Mouse (Mus musculus): Measurements from ENCODE around the gene Cyth1.
A peak's percentile ranks its signal among the peaks of the same experiment; 100 is the strongest.

Gene Cyth1

DNA sequence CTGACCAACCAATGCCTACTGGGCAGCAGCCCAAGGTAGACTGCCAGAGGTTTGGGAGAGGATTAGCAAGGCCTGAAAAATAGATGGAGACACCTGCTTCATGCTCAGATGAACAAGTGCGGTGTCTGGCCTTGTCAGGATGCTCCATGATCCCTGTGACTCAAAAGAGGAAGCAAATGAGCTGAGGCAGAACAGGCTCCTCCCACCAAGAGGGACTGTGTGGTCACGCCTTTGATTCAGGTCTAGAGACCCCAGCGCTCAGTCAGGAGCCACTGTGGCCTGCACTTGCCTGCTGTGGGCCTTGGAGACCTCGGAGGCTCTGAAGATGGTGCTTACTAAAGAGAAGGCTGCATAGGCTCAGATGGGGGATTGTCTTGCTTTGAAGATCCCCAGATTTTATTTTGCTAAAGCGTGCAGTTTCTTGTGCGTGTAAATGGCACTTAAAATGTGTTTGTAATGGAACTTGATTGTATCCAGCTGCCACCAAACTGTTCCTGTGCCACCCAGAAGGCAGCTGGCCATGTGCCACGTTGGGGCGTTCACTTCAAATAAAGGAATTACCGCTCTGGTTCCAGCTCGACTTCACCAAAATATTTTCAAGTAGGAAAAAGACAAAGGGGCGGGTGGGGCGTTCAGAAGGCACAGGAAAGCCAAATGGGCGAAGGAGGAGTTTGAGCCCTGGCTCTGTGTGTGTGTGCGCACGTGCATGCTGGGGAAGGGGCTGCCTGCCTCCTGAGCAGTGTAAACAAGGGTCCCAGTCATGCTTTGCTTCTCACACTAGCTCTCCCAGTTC is 6.0 kb upstream of the Cyth1 start:
- no peak for DNase-seq (ENCODE audit: low read depth, low spot score)

- no peak for DNase-seq (ENCODE audit: low read depth, low spot score)
Observed at GRCm38 (mm10) chr11:118253447-118254158, 5.2 kb upstream of the Cyth1 start.

DNA sequence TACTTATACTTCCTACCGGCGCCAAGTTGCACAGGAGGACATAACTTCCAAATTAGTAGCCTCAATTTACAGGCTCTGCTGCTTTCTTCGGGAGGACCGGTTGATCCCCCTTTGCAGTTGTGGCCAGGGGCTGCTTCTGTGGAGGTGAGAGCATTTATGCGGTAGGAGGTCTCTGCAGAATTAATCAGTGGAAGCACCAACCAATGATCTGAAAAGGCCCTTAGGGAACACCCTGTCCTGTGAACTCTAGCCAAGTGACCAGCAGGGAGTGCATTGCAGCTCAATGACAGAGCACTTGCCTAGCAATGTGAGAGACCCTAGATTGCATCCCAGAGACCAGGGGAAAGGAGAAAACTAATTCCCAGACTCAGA is 606 bp upstream of the Cyth1 start:
- no peak for DNase-seq (ENCODE audit: low read depth, low spot score)

GRCm38 (mm10) chr11:118247359-118248095 is 865 bp downstream of the Cyth1 start:
- peak; percentile 29 for DNase-seq (ENCODE audit: low read depth, low spot score)

GRCm38 (mm10) chr11:118246724-118247123 is 1.7 kb downstream of the Cyth1 start:
- DNase-seq (ENCODE audit: low read depth, low spot score), result no peak

DNA sequence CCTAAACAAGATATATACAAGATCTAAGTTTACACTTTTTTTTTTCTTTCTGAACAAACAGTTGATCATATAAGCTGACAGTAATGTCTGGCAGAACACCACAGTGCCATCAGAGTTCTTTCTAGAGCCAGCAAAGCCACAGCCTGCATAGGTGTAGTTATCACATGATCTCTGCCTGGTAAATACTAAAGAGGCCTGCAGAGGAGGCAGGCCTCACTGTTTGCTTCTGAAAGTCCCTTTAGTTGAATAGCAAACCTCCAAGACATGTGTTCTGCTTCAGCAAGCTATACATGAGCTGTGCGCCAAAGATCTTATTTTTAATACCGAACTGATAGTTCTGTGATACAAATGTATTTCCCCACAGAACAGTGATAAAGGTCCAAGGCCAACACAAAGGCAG is 3.3 kb downstream of the Cyth1 start:
- no peak for DNase-seq (ENCODE audit: low read depth, low spot score)

- no peak for DNase-seq (ENCODE audit: low read depth, low spot score)
Observed at GRCm38 (mm10) chr11:118243627-118244261, 4.6 kb downstream of the Cyth1 start.

DNA sequence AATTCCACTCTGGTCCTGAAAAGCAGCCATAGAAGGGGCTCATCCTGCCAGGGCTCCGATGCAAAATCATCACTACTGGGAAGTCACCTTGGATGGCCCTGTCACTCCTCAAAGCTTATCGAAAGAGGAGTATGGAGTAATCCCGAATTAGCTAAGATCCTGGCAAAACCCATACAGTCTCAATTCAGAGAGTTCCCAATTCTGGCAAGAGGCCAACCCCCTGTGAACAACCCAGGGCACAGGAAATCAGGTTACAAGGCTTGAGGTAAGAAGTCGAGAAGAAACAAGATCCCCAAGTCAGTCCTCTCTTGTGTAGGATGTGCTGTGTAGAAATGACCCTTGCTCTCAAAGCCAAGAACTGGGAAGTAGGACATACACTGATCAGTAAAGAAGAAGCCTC is 5.9 kb downstream of the Cyth1 start:
- DNase-seq (ENCODE audit: low read depth, low spot score), result no peak

DNA sequence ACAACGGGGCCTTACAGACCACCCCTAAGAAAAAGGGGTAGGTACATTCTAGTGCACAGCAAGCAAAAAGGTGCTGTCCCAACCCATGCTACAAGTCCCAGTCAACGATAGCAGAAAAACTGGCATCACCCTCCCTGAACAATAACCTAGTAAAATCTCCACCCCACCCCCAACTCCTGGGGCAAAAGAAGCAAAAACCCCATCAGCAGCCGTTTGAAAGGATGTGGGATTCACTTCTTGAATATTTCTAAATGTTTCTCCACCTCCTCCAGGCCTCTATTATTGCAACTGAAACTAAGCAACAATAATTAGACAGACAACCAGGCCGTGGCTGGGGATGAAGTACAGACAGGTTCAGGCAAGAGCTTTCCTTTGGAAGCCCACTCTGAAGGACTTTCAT is 8.0 kb downstream of the Cyth1 start:
- DNase-seq (ENCODE audit: low read depth, low spot score), result no peak

GRCm38 (mm10) chr11:118239281-118240198 is 8.9 kb downstream of the Cyth1 start:
- no peak for DNase-seq (ENCODE audit: low read depth, low spot score)

DNA sequence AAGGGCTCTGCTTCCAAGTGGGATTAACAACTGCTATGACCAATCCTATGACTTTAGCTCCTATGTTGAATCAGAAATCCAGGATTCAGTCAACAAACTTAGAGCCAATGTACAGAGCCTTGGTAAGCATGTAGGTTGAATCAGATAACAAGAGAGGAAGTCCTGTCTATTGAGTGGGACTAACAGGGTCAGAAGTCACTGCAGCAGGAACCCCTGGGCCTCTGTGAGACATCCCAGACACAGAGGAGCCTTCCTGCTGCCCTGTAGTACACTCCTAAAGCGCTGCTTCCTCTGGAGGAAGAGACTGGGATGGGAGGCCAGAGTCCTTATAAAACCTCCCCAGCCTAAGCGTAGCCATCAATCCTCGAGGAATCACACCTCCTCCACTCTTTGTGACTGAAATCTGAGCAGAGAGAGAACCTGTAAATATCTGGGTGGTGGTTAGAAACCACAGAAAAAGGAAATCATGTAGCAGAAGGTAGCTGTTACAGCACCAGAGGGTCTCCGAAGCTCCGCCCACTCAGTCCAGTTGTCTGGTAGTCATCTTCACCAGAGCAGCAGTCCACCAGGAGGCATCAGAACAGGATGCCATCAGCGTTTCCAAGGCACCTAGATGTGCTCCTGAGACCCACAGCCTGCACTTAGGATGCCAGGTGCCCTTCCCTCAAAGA is 11.7 kb downstream of the Cyth1 start:
- no peak for DNase-seq (ENCODE audit: low read depth, low spot score)

GRCm38 (mm10) chr11:118234929-118235328 is 13.5 kb downstream of the Cyth1 start:
- no peak for DNase-seq (ENCODE audit: low read depth, low spot score)

GRCm38 (mm10) chr11:118234500-118234899 is 13.9 kb downstream of the Cyth1 start:
- no peak for DNase-seq (ENCODE audit: low read depth, low spot score)

DNA sequence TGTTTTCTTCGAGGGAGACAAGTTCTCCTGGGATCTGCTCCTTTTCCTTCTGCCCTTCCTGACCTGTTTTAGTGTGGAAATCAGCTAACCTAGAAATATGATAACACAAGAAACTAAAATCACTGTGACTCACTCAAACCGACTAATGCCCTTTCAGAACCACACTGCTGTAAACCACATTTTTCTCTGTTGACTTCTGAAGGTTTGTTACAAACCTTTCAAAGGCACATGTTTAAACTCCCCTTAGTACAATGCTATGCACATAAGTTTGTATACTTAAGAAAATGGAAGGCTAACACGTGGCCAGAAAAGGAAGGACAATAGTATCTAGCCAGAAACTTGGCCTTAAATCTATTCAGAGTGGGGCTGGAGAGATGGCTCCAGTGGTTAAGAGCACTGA is 14.5 kb downstream of the Cyth1 start:
- no peak for DNase-seq (ENCODE audit: low read depth, low spot score)

DNA sequence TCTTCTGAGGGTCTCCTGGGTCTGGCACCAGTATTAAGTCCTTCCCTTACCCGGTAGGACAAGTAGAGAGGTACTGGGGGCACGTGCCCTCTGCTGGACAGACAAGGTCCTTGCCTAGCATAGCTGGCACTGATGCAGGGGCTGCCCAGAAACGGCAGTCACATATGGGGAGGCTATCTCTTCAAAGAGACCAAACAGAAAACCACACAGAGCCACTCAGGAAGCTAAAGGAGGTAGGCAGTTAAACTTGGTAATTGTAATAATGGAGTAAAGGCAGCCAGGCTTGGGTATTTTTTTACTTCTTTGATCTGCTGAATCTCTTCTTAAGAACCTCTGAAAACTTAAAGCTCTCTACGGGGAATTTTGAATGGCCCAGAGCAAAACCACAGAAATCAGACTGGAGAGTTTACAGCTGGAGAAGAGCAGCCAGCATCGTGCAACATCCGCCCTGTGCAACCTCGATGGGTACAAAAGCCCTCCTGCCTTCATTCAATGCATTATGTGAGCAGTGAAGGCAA is 16.0 kb downstream of the Cyth1 start:
- no peak for DNase-seq (ENCODE audit: low read depth, low spot score)

GRCm38 (mm10) chr11:118229941-118230340 is 18.5 kb downstream of the Cyth1 start:
- no peak for DNase-seq (ENCODE audit: low read depth, low spot score)

DNA sequence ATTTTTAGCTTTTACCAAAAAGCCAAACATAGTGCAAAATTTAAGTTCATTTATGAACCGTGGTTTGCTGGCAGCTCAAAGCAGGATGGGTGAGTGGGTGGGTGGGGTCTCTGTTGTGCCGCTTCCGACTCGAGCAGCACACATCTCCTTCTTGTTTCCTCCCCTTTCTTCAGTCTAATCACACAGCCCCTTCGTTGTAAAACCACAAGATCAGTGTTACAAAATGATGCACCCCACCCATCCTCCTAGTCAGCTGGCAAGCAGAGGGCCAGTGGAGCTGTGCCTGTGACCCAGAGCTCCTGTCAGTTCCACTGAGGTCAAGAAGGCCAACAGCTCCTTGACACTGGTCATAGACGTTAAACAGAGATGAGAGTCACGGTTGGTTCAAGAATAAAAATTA is 20.7 kb downstream of the Cyth1 start:
- DNase-seq (ENCODE audit: low read depth, low spot score), result no peak

GRCm38 (mm10) chr11:118226850-118227249 is 21.5 kb downstream of the Cyth1 start:
- no peak for DNase-seq (ENCODE audit: low read depth, low spot score)

DNA sequence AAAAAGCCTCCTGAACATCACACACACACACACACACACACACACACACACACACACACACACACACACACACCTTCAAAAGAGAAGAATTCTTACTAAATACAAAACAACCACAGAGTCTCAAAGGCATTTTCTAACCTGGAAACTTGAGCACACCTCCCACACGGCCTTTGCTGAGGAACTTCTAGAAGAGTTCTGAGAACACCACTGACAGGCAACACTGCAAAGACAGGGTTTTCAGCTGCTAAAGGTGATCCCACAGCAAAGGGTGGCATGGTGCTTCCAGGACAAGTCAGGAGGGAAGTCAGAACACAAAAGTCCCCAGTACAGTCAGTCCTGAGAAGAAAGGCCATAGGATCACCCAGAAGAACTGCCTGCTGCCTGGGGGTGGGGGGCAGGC is 22.5 kb downstream of the Cyth1 start:
- DNase-seq (ENCODE audit: low read depth, low spot score), result no peak

All from retina, adult 2 months (tissue).